Mouse (Mus musculus) forebrain, embryonic 10.5 days (tissue): ENCODE results near the gene Dnaic2. TPM values are rescaled to one million over a fixed set of nuclear protein-coding genes. Genes with fewer than 3 reads are reported as not detected.

Source experiments
- DNase-seq: peaks from one replicate; pipeline ENCODE4 v3.0.0-alpha.2; 2017; ENCODE audit warnings: low spot score; ENCODE audit errors: extremely low spot score
- H3K27ac ChIP-seq: fragments of 300-500 bp; sonication (generic); 2 replicates; pipeline ENCODE4 v1.5.1; 2016; ENCODE audit warnings: mild to moderate bottlenecking
- H3K27me3 ChIP-seq: fragments of 300-500 bp; sonication (generic); 2 replicates; pipeline ENCODE4 v1.6.1; 2016; ENCODE audit warnings: mild to moderate bottlenecking; ENCODE audit not compliant: poor library complexity, severe bottlenecking
- H3K36me3 ChIP-seq: fragments of 300-500 bp; sonication (generic); replicated peaks from 2 replicates; pipeline ENCODE4 v1.6.1; 2016; ENCODE audit warnings: mild to moderate bottlenecking, moderate library complexity
- H3K4me1 ChIP-seq: fragments of 300-500 bp; sonication (generic); 2 replicates; pipeline ENCODE4 v1.6.1; 2016
- H3K4me3 ChIP-seq: fragments of 300-500 bp; sonication (generic); 2 replicates; pipeline ENCODE4 v1.5.1; 2016; ENCODE audit warnings: mild to moderate bottlenecking, moderate library complexity
- H3K9me3 ChIP-seq: fragments of 300-500 bp; sonication (generic); 2 replicates; pipeline ENCODE4 v1.6.1; 2016; ENCODE audit warnings: mild to moderate bottlenecking, moderate library complexity
- WGBS: fragments of 180-500 bp; shearing (Covaris S2); methylation state at CpG from one replicate; pipeline ENCODE4 v1.1.7; 2016; 5-methylcytosine and 5-hydroxymethylcytosine counted together
- polyA plus RNA-seq: library from polyadenylated mRNA; unstranded; fragments of >200 nt; fragmentation: Nextera tagmentation; extraction: Ambion mirVana; gene quantifications from 2 replicates; pipeline ENCODE4 v1.2.1, GENCODE M21; 2016

The Dnaic2 gene
- polyA plus RNA-seq, 1 experiment from 2014 or later = 1.0 TPM

- Histone ChIP-seq H3K27me3 (no peaks in the 10 kb centered on the region), H3K27ac (no peak overlapping the region)
- 71% methylated on average over 9 of the region's 10 CpGs for WGBS
These were observed 39.5 kb upstream of the Dnaic2 start for GRCm38 (mm10) chr11:114687574-114688188.

GRCm38 (mm10) chr11:114688729-114689128, 38.5 kb upstream of the Dnaic2 start:
- Histone ChIP-seq H3K27me3 (no peaks in the 10 kb centered on the region), H3K4me1 (peaks cover 41% of the 10 kb centered on the region)
- 95% methylated on average over 2 of the region's 3 CpGs for WGBS

More at GRCm38 (mm10) chr11:114687574-114688188, 39.5 kb upstream of the Dnaic2 start:
- Histone ChIP-seq H3K4me1 (peaks cover 39% of the 10 kb centered on the region), H3K9me3 (no peaks in the 10 kb centered on the region; the same call in 1 of the 2 replicates), H3K36me3 (peaks cover 6% of the 10 kb centered on the region), H3K4me3 (no peak overlapping the region)
- no peak for DNase-seq

GRCm38 (mm10) chr11:114690192-114690591, 37.0 kb upstream of the Dnaic2 start:
- peaks cover 6% of the 10 kb centered on the region for H3K36me3 ChIP-seq
- 91% methylated on average over 15 of the region's 15 CpGs for WGBS
- H3K4me1 ChIP-seq = peaks cover 26% of the 10 kb centered on the region
- DNase-seq = no peak
- no peaks in the 10 kb centered on the region for H3K9me3 ChIP-seq
- no peak overlapping the region for H3K27ac ChIP-seq
- no peak overlapping the region for H3K4me3 ChIP-seq
- H3K27me3 ChIP-seq = no peaks in the 10 kb centered on the region

More at GRCm38 (mm10) chr11:114688729-114689128, 38.5 kb upstream of the Dnaic2 start:
- Histone ChIP-seq H3K9me3 (no peaks in the 10 kb centered on the region), H3K27ac (no peak overlapping the region), H3K4me3 (no peak overlapping the region), H3K36me3 (peaks cover 6% of the 10 kb centered on the region)
- no peak for DNase-seq

GRCm38 (mm10) chr11:114691454-114692182, 35.6 kb upstream of the Dnaic2 start:
- H3K27ac ChIP-seq = no peak overlapping the region
- H3K36me3 ChIP-seq = peaks cover 10% of the 10 kb centered on the region
- no peak overlapping the region for H3K4me3 ChIP-seq
- H3K27me3 ChIP-seq = no peaks in the 10 kb centered on the region
- H3K9me3 ChIP-seq = no peaks in the 10 kb centered on the region
- 63% methylated on average over 6 of the region's 6 CpGs for WGBS
- no peak for DNase-seq
- H3K4me1 ChIP-seq = peaks cover 16% of the 10 kb centered on the region; the same call in 1 of the 2 replicates

- no peaks in the 10 kb centered on the region for H3K27me3 ChIP-seq
- no peaks in the 10 kb centered on the region for H3K9me3 ChIP-seq
- peaks cover 16% of the 10 kb centered on the region; the same call in 1 of the 2 replicates for H3K4me1 ChIP-seq
- 38% methylated on average over 7 of the region's 7 CpGs for WGBS
- DNase-seq = no peak
- peaks cover 14% of the 10 kb centered on the region for H3K36me3 ChIP-seq
- no peak overlapping the region for H3K27ac ChIP-seq
- H3K4me3 ChIP-seq = no peak overlapping the region
These were observed 34.6 kb upstream of the Dnaic2 start for GRCm38 (mm10) chr11:114692601-114693000.

GRCm38 (mm10) chr11:114693456-114693855, 33.8 kb upstream of the Dnaic2 start:
- no peaks in the 10 kb centered on the region for H3K9me3 ChIP-seq
- H3K36me3 ChIP-seq = peaks cover 14% of the 10 kb centered on the region
- 88% methylated on average over 6 of the region's 6 CpGs for WGBS
- DNase-seq = no peak
- H3K4me1 ChIP-seq = peaks cover 11% of the 10 kb centered on the region; the same call in 1 of the 2 replicates
- H3K27ac ChIP-seq = no peak overlapping the region
- H3K4me3 ChIP-seq = no peak overlapping the region
- H3K27me3 ChIP-seq = no peaks in the 10 kb centered on the region

- Histone ChIP-seq H3K27ac (no peak overlapping the region), H3K9me3 (no peaks in the 10 kb centered on the region), H3K27me3 (no peaks in the 10 kb centered on the region), H3K4me3 (no peak overlapping the region), H3K4me1 (peaks cover 11% of the 10 kb centered on the region; the same call in 1 of the 2 replicates), H3K36me3 (peaks cover 14% of the 10 kb centered on the region)
- WGBS = 83% methylated on average over 2 of the region's 2 CpGs
- DNase-seq = no peak
These were observed 32.8 kb upstream of the Dnaic2 start for GRCm38 (mm10) chr11:114694451-114694850.

GRCm38 (mm10) chr11:114698496-114698895, 28.7 kb upstream of the Dnaic2 start:
- WGBS = 94% methylated on average over 7 of the region's 7 CpGs
- Histone ChIP-seq H3K4me3 (no peak overlapping the region), H3K27ac (no peak overlapping the region), H3K36me3 (peaks cover 7% of the 10 kb centered on the region; the same call in 1 of the 2 replicates), H3K4me1 (0 out of 2 replicates have a peak, but pooled peaks cover 3% of the 10 kb centered on the region), H3K9me3 (no peaks in the 10 kb centered on the region), H3K27me3 (no peaks in the 10 kb centered on the region)
- no peak for DNase-seq

GRCm38 (mm10) chr11:114699511-114699910, 27.7 kb upstream of the Dnaic2 start:
- no peak overlapping the region for H3K27ac ChIP-seq
- WGBS = 93% methylated on average over 12 of the region's 12 CpGs
- no peak overlapping the region for H3K4me3 ChIP-seq
- DNase-seq = no peak
- H3K9me3 ChIP-seq = no peaks in the 10 kb centered on the region
- peaks cover 10% of the 10 kb centered on the region for H3K4me1 ChIP-seq
- no peaks in the 10 kb centered on the region for H3K27me3 ChIP-seq
- peaks cover 7% of the 10 kb centered on the region; the same call in 1 of the 2 replicates for H3K36me3 ChIP-seq

GRCm38 (mm10) chr11:114702311-114702995, 24.8 kb upstream of the Dnaic2 start:
- no peak overlapping the region for H3K4me3 ChIP-seq
- no peaks in the 10 kb centered on the region for H3K36me3 ChIP-seq
- H3K27ac ChIP-seq = no peak overlapping the region
- WGBS = 91% methylated on average over 15 of the region's 15 CpGs
- H3K27me3 ChIP-seq = no peaks in the 10 kb centered on the region
- peaks cover 15% of the 10 kb centered on the region for H3K4me1 ChIP-seq
- no peaks in the 10 kb centered on the region for H3K9me3 ChIP-seq
- no peak for DNase-seq

GRCm38 (mm10) chr11:114702996-114703361, 24.2 kb upstream of the Dnaic2 start:
- Histone ChIP-seq H3K27ac (no peak overlapping the region), H3K4me1 (peaks cover 15% of the 10 kb centered on the region)

GRCm38 (mm10) chr11:114704071-114704913, 22.9 kb upstream of the Dnaic2 start:
- no peak for DNase-seq
- WGBS = 62% methylated on average over 22 of the region's 22 CpGs
- no peaks in the 10 kb centered on the region for H3K27me3 ChIP-seq

More at GRCm38 (mm10) chr11:114702996-114703361, 24.2 kb upstream of the Dnaic2 start:
- Histone ChIP-seq H3K9me3 (no peaks in the 10 kb centered on the region), H3K36me3 (no peaks in the 10 kb centered on the region), H3K27me3 (no peaks in the 10 kb centered on the region), H3K4me3 (no peak overlapping the region)
- WGBS = 86% methylated on average over 6 of the region's 6 CpGs
- DNase-seq = no peak

More at GRCm38 (mm10) chr11:114704071-114704913, 22.9 kb upstream of the Dnaic2 start:
- peaks cover 15% of the 10 kb centered on the region for H3K4me1 ChIP-seq
- no peak overlapping the region for H3K4me3 ChIP-seq
- H3K27ac ChIP-seq = peak overlapping the region; percentile 36; the same call in 1 of the 2 replicates
- H3K9me3 ChIP-seq = no peaks in the 10 kb centered on the region
- 0 out of 2 replicates have a peak, but pooled peaks cover 5% of the 10 kb centered on the region for H3K36me3 ChIP-seq
